Mouse (Mus musculus): ENCODE data around the gene Trpm8. TPM values are rescaled to one million over a fixed set of nuclear protein-coding genes. Genes with fewer than 3 reads are reported as not detected.

Gene Trpm8
- polyA plus RNA-seq, 1 experiment from 2014 or later: not detected

DNA sequence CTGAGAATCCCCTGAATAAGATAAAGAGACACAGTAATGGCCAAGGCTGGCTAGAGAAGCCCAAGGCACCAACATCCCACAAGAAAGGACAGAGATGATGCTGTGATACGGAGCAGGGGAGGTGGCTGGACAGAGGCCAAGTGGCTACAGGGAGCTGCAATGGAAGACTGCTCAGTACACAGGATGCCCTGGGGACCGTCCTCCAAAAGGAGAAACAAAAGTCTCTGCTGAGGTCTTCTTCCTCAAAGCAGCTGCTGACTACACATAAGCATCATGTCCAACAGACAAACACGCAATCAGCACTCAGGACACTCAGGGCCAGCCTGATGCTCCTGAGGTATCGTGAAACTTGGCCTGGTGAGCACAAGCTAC is 12.6 kb upstream of the Trpm8 start:
- WGBS: 79% methylated on average over 4 of the region's 4 CpGs
- no peak for ATAC-seq (replicated peaks; ENCODE audit: low FRiP score, low TSS enrichment, low read depth)

DNA sequence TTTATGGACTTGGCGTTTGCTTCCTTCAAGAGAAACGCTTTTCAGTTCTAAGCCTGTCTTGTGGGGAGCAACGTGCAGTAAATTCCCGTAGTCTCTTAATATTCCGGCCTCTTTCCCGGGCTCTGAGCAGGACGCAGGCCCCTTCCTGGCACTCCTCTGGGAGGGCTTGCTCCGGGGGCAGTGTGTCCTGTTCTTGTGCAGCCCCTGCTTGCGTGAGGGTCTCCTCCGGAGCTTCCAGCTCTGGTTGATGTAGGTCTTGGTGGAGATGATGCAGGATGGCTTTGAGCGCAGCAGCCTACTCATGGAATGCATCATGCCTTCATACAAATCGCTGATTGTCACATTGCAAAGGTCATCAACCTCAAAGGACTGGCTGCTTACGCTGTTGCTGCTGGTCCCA is 11.3 kb upstream of the Trpm8 start:
- WGBS: 91% methylated on average over 13 of the region's 13 CpGs

More for the DNA sequence above, 12.6 kb upstream of the Trpm8 start:
- Histone ChIP-seq H3K27ac (ENCODE audit: low read depth) (no peak overlapping the region), H3K36me3 (ENCODE audit: control insufficient read depth, insufficient read depth, low read length) (peaks cover 100% of the 10 kb centered on the region), H3K4me3 (ENCODE audit: low read depth, low read length) (no peak overlapping the region), H3K9ac (ENCODE audit: low read length) (no peak overlapping the region), H3K9me3 (ENCODE audit: control insufficient read depth, low read length) (no peaks in the 10 kb centered on the region), H3K4me1 (replicated peaks; ENCODE audit: control insufficient read depth, insufficient read depth, low read length) (no peaks in the 10 kb centered on the region; the same call in 1 of the 2 replicates), H3K4me2 (ENCODE audit: low read length) (no peak overlapping the region), H3K27me3 (replicated peaks; ENCODE audit: control insufficient read depth, insufficient read depth, low read length) (no peaks in the 10 kb centered on the region)
- no peak for DNase-seq (ENCODE audit: low spot score)

DNA sequence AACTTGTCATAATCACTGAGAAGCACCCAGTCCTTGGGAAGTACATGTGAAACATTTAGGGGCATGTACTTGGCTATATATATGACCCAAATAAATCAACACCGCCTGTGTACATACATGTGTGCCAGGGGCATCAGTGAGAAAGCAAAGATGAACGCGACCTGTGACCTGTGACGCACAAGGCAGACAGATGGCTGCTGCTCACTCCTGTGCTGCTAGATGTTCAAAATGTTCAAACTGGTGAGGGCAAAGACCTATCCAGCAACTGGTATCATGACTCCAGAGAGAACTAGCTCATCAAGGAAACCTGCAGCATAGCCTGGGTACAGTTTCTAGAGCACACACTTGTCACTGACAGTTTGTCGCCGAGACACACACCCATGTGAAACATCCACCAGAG is 10.0 kb upstream of the Trpm8 start:
- no peak overlapping the region for H3K27ac ChIP-seq (ENCODE audit: low read depth)
- H3K4me1 ChIP-seq (replicated peaks; ENCODE audit: control insufficient read depth, insufficient read depth, low read length): no peaks in the 10 kb centered on the region; the same call in 1 of the 2 replicates
- H3K4me2 ChIP-seq (ENCODE audit: low read length): no peak overlapping the region
- WGBS: 93% methylated on average over 6 of the region's 6 CpGs
- no peaks in the 10 kb centered on the region for H3K9me3 ChIP-seq (ENCODE audit: control insufficient read depth, low read length)
- no peak for ATAC-seq (replicated peaks; ENCODE audit: low FRiP score, low TSS enrichment, low read depth)
- peaks cover 91% of the 10 kb centered on the region for H3K36me3 ChIP-seq (ENCODE audit: control insufficient read depth, insufficient read depth, low read length)
- H3K4me3 ChIP-seq (ENCODE audit: low read depth, low read length): no peak overlapping the region
- H3K9ac ChIP-seq (ENCODE audit: low read length): no peak overlapping the region
- DNase-seq (ENCODE audit: low spot score): no peak
- no peaks in the 10 kb centered on the region for H3K27me3 ChIP-seq (replicated peaks; ENCODE audit: control insufficient read depth, insufficient read depth, low read length)

More for the DNA sequence above, 11.3 kb upstream of the Trpm8 start:
- ATAC-seq (replicated peaks; ENCODE audit: low FRiP score, low TSS enrichment, low read depth) (no peak), DNase-seq (ENCODE audit: low spot score) (no peak)
- no peaks in the 10 kb centered on the region for H3K9me3 ChIP-seq (ENCODE audit: control insufficient read depth, low read length)
- peaks cover 91% of the 10 kb centered on the region for H3K36me3 ChIP-seq (ENCODE audit: control insufficient read depth, insufficient read depth, low read length)
- no peaks in the 10 kb centered on the region; the same call in 1 of the 2 replicates for H3K4me1 ChIP-seq (replicated peaks; ENCODE audit: control insufficient read depth, insufficient read depth, low read length)
- H3K4me2 ChIP-seq (ENCODE audit: low read length): no peak overlapping the region
- H3K9ac ChIP-seq (ENCODE audit: low read length): no peak overlapping the region
- no peak overlapping the region for H3K4me3 ChIP-seq (ENCODE audit: low read depth, low read length)
- H3K27ac ChIP-seq (ENCODE audit: low read depth): no peak overlapping the region
- H3K27me3 ChIP-seq (replicated peaks; ENCODE audit: control insufficient read depth, insufficient read depth, low read length): no peaks in the 10 kb centered on the region

DNA sequence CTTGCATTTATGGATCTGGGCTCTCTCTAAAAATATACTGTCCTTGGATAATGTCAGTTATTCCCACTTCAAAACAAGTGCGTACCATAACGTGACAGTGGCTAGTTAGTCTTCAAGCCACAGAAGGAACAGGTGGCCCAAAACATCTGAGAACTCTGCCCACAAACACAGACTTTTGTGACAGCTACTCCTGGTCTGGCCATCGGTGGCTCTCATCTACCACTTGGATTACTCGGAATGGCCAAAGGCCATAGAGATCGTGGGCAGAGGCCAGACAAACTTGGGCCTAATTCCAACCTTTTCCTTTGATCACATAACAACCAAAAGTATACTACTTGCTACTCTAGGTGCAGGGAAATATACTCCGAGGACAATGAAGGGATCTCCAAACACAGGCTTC is 9.4 kb upstream of the Trpm8 start:
- Histone ChIP-seq H3K4me1 (replicated peaks; ENCODE audit: control insufficient read depth, insufficient read depth, low read length) (no peaks in the 10 kb centered on the region), H3K27me3 (replicated peaks; ENCODE audit: control insufficient read depth, insufficient read depth, low read length) (no peaks in the 10 kb centered on the region), H3K9me3 (ENCODE audit: control insufficient read depth, low read length) (no peaks in the 10 kb centered on the region), H3K36me3 (ENCODE audit: control insufficient read depth, insufficient read depth, low read length) (peaks cover 91% of the 10 kb centered on the region), H3K4me3 (ENCODE audit: low read depth, low read length) (no peak overlapping the region), H3K27ac (ENCODE audit: low read depth) (no peak overlapping the region), H3K4me2 (ENCODE audit: low read length) (no peak overlapping the region), H3K9ac (ENCODE audit: low read length) (no peak overlapping the region)
- DNase-seq (ENCODE audit: low spot score): no peak
- 88% methylated on average over 6 of the region's 6 CpGs for WGBS
- no peak for ATAC-seq (replicated peaks; ENCODE audit: low FRiP score, low TSS enrichment, low read depth)

DNA sequence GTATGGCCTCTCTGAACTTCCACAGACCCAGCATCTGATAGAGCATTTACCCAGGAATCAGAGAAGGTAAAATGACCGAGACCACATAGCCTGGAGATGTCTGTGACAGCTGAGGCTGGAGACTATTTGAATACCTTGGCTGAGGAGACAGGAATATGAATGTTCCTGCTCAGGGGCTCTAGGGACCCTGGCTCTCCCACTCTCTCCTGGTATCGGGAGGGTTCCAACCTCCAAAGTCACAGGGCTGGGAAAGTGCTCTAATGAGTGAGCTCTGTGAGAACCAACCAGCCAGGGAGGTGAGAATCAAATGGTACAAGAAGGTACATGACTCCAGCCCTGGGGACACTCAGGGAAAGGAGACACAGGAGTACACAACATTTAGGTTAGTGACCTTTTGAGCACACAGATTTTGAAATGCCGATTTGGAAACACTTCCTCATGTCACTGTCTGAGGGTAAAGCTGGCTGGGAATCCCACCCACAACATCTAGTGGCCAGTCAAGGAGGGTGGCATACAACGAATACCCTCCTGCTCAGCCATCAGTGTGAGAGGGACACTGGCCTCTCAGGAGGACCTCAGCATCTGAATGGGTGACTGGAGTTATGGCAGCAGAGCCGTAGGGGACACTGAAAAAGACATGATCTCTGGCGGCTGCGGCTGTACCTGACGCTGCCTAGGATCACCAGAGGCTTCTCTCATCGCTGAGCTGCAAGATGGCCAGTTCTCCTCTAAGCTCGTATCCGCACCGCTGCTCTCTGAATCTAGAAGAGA is 7.7 kb upstream of the Trpm8 start:
- H3K27me3 ChIP-seq (replicated peaks; ENCODE audit: control insufficient read depth, insufficient read depth, low read length): no peaks in the 10 kb centered on the region
- H3K27ac ChIP-seq (ENCODE audit: low read depth): no peak overlapping the region
- WGBS: 90% methylated on average over 12 of the region's 12 CpGs
- H3K4me1 ChIP-seq (replicated peaks; ENCODE audit: control insufficient read depth, insufficient read depth, low read length): no peaks in the 10 kb centered on the region
- H3K36me3 ChIP-seq (ENCODE audit: control insufficient read depth, insufficient read depth, low read length): peaks cover 91% of the 10 kb centered on the region
- H3K9me3 ChIP-seq (ENCODE audit: control insufficient read depth, low read length): no peaks in the 10 kb centered on the region
- no peak overlapping the region for H3K4me2 ChIP-seq (ENCODE audit: low read length)
- no peak for DNase-seq (ENCODE audit: low spot score)
- H3K4me3 ChIP-seq (ENCODE audit: low read depth, low read length): no peak overlapping the region
- no peak overlapping the region for H3K9ac ChIP-seq (ENCODE audit: low read length)
- no peak for ATAC-seq (replicated peaks; ENCODE audit: low FRiP score, low TSS enrichment, low read depth)

DNA sequence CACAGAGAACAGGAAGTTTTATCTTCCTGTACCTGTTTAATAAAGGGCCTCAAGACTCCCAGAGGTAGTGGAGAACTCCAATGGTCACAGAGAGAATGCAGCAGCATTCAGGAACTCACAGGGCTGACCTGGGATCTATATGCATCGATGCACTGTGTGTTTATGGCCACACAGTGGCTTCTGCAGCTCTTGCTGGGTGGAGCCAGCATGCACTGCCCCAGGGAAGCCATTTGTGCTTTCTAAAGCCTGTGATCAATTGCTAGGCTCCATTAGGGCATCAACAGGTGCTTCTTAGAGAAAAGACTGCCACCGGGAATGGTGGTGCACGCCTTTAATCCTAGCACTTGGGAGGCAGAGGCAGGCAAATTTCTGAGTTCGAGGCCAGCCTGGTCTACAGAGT is 4.6 kb upstream of the Trpm8 start:
- 62% methylated on average over 4 of the region's 4 CpGs for WGBS
- Histone ChIP-seq H3K4me2 (ENCODE audit: low read length) (no peak overlapping the region), H3K4me1 (replicated peaks; ENCODE audit: control insufficient read depth, insufficient read depth, low read length) (peaks cover 22% of the 10 kb centered on the region), H3K27ac (ENCODE audit: low read depth) (no peak overlapping the region), H3K36me3 (ENCODE audit: control insufficient read depth, insufficient read depth, low read length) (peaks cover 72% of the 10 kb centered on the region), H3K4me3 (ENCODE audit: low read depth, low read length) (no peak overlapping the region), H3K9me3 (ENCODE audit: control insufficient read depth, low read length) (no peaks in the 10 kb centered on the region), H3K27me3 (replicated peaks; ENCODE audit: control insufficient read depth, insufficient read depth, low read length) (no peaks in the 10 kb centered on the region), H3K9ac (ENCODE audit: low read length) (no peak overlapping the region)
- no peak for ATAC-seq (replicated peaks; ENCODE audit: low FRiP score, low TSS enrichment, low read depth)
- DNase-seq (ENCODE audit: low spot score): no peak

DNA sequence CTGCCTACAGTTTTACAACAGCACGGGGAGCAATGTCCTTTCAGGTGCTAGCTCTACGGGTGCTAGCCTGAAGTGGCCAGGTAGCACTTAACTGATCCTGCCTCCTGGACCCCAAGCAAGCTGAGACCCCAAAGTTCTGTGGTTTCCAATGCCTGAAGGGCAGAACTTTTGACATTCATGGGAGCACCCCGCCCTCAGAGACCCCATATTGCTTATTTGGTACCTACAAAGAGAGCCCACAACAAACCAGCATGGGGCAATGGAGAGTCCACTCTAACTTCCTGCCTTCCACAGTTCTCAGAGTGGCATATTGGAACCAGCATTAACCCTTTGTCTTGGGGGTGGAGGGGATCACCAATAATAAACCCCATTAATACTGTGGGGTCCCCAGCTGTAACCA is 4.1 kb upstream of the Trpm8 start:
- H3K4me2 ChIP-seq (ENCODE audit: low read length): no peak overlapping the region
- peaks cover 67% of the 10 kb centered on the region for H3K36me3 ChIP-seq (ENCODE audit: control insufficient read depth, insufficient read depth, low read length)
- DNase-seq (ENCODE audit: low spot score): no peak
- no peaks in the 10 kb centered on the region for H3K9me3 ChIP-seq (ENCODE audit: control insufficient read depth, low read length)
- no peak overlapping the region for H3K9ac ChIP-seq (ENCODE audit: low read length)
- H3K27ac ChIP-seq (ENCODE audit: low read depth): no peak overlapping the region
- WGBS: 93% methylated on average over 3 of the region's 3 CpGs
- ATAC-seq (replicated peaks; ENCODE audit: low FRiP score, low TSS enrichment, low read depth): no peak
- peaks cover 24% of the 10 kb centered on the region for H3K4me1 ChIP-seq (replicated peaks; ENCODE audit: control insufficient read depth, insufficient read depth, low read length)
- no peak overlapping the region for H3K4me3 ChIP-seq (ENCODE audit: low read depth, low read length)
- no peaks in the 10 kb centered on the region for H3K27me3 ChIP-seq (replicated peaks; ENCODE audit: control insufficient read depth, insufficient read depth, low read length)

DNA sequence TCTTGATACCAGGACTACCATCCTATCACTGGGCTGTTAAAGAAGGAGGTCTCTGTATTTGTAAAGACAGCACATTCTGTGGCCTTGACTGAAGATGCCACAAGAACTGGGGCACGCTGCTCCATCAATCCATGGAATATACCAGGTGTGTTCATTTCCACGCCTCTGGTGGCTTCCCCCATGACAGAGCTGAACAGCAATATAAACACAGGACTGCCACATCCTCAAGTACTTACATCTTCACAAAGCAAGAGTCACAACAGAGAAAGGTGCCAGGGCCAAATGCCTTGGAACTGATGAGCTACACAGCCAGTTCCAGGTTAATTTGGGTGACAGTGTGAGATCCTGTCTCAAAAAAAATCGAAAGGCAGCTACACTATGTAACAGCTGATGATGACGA is 3.6 kb upstream of the Trpm8 start:
- no peak overlapping the region for H3K9ac ChIP-seq (ENCODE audit: low read length)
- ATAC-seq (replicated peaks; ENCODE audit: low FRiP score, low TSS enrichment, low read depth): no peak
- H3K4me1 ChIP-seq (replicated peaks; ENCODE audit: control insufficient read depth, insufficient read depth, low read length): peaks cover 24% of the 10 kb centered on the region
- H3K4me3 ChIP-seq (ENCODE audit: low read depth, low read length): no peak overlapping the region
- H3K9me3 ChIP-seq (ENCODE audit: control insufficient read depth, low read length): no peaks in the 10 kb centered on the region
- H3K4me2 ChIP-seq (ENCODE audit: low read length): no peak overlapping the region
- peaks cover 62% of the 10 kb centered on the region for H3K36me3 ChIP-seq (ENCODE audit: control insufficient read depth, insufficient read depth, low read length)
- DNase-seq (ENCODE audit: low spot score): no peak
- H3K27me3 ChIP-seq (replicated peaks; ENCODE audit: control insufficient read depth, insufficient read depth, low read length): no peaks in the 10 kb centered on the region
- WGBS: 85% methylated on average over 4 of the region's 4 CpGs
- no peak overlapping the region for H3K27ac ChIP-seq (ENCODE audit: low read depth)
